Mouse (Mus musculus): ENCODE data around the gene Ccdc124.

DNA sequence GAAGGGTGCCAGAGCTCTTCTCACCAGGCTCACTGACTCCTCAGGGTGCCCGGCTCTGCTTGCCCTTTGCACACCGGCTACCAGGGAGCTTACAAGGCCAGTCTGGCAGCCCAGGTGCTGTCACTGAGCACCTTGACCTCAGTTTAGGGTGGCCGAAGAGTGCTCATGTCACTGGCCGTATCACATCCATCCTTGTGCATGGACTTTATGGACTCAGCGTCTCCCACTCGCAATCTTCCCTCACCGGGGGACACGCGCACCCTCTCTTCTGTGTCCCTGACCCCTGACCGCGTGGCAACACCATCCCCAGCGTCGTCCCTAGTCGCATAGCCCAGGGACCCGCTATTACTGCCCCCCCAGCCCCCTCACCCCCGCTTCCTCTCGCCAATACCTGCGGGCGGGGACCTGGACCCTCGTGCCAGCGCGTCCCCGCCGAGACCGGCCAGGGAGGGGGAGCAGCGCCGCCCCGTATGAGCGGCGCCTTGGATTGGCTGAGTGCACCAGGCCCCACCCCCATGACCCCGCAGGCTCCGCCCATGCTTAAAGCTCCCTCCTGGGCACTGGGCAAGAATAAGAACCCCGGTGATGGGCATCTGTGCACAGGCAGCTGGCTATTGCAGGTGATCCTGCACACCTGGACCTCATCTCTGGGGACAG, 17.1 kb downstream of the Ccdc124 start:
- no peak for TF ChIP-seq CTCF (conservative IDR thresholded peaks at IDR 0.05 in 1 of 2, IDR thresholded peaks at IDR 0.05 in 1 of 2; ENCODE audit: low read depth in 2 of 2, low read length in 2 of 2)
- TF ChIP-seq POLR2A (IDR thresholded peaks at IDR 0.05; ENCODE audit: low read depth, low read length) = no peak
- no peak for TF ChIP-seq E2F4 (IDR thresholded peaks at IDR 0.05; ENCODE audit: insufficient replicate concordance, low read depth, low read length)
- no peak for TF ChIP-seq KAT2A (IDR thresholded peaks at IDR 0.05; ENCODE audit: insufficient replicate concordance, low read length)
- TF ChIP-seq RAD21 (IDR thresholded peaks at IDR 0.05; ENCODE audit: low read depth, low read length) = no peak
- TF ChIP-seq ELF1 (IDR thresholded peaks at IDR 0.05; ENCODE audit: low read depth, low read length) = no peak

Data from CH12.LX (cell line).